ENCODE assay signal across 13 mouse cellular contexts in genomic region chr14:79488531-79488930, GRCm38 (mm10). TPM values are rescaled to one million over a fixed set of nuclear protein-coding genes. Genes with fewer than 3 reads are reported as not detected.
DNase-seq lines count a peak whose midpoint lies in the region; ATAC-seq lines count a peak whose summit lies in the region.
"Had no signal": no experiment of that assay in that cellular context is flagged by ENCODE, and none has a peak within 500 bp of the region (broad histone marks: within the 10 kb centered on the region; RNA-seq: fewer than 3 reads in every experiment).

No protein-coding gene starts in this region.

- 83% methylated on average over 9 of the region's 9 CpGs for WGBS in liver, embryonic 13.5 days (ENCODE audit: insufficient replicate concordance)
- WGBS in liver, embryonic 12.5 days (ENCODE audit: insufficient replicate concordance): 87% methylated on average over 9 of the region's 9 CpGs
- WGBS in kidney, embryonic 15.5 days: 59% methylated on average over 9 of the region's 9 CpGs

- no peak for ATAC-seq in liver, embryonic 13.5 days (ENCODE audit: low read depth)
- ATAC-seq in liver, embryonic 12.5 days: no peak
- no peak for ATAC-seq in kidney, embryonic 15.5 days (replicated peaks; ENCODE audit: low FRiP score)

- H3K9ac ChIP-seq in liver, embryonic 13.5 days: 0 out of 2 replicates have a peak overlapping the region, but pooled peaks have one; percentile 26
- H3K9ac ChIP-seq in liver, embryonic 12.5 days: no peak overlapping the region
- H3K9ac ChIP-seq in kidney, embryonic 15.5 days: no peak overlapping the region
- H3K9ac ChIP-seq: heart, embryonic 15.5 days had no signal

- no peaks in the 10 kb centered on the region for H3K9me3 ChIP-seq in liver, embryonic 13.5 days (replicated peaks)
- H3K9me3 ChIP-seq in liver, embryonic 12.5 days (replicated peaks): no peaks in the 10 kb centered on the region
- no peaks in the 10 kb centered on the region for H3K9me3 ChIP-seq in kidney, embryonic 15.5 days (replicated peaks)
- H3K9me3 ChIP-seq: forebrain, embryonic 10.5 days; heart, embryonic 15.5 days; limb, embryonic 10.5 days had no signal

- H3K27me3 ChIP-seq in liver, embryonic 13.5 days: no peaks in the 10 kb centered on the region
- no peaks in the 10 kb centered on the region for H3K27me3 ChIP-seq in liver, embryonic 12.5 days (replicated peaks)
- no peaks in the 10 kb centered on the region for H3K27me3 ChIP-seq in kidney, embryonic 15.5 days
- H3K27me3 ChIP-seq: heart, embryonic 15.5 days had no signal

- DNase-seq in cerebellum, adult 11-12 months: peak; percentile 26
- DNase-seq in cerebellum, postnatal 36 days: no peak
- DNase-seq in liver, embryonic 13.5 days: no peak
- peak; percentile 18 for DNase-seq in retina, postnatal 1 day
- no peak for DNase-seq in spleen, adult 18-20 months
- no peak for DNase-seq in urinary bladder, postnatal 25 days (ENCODE audit: low spot score)
- DNase-seq: thymus, postnatal 4 days had no signal

- peaks cover 57% of the 10 kb centered on the region for H3K4me1 ChIP-seq in liver, embryonic 13.5 days (replicated peaks)
- H3K4me1 ChIP-seq in liver, embryonic 12.5 days: peaks cover 59% of the 10 kb centered on the region
- peaks cover 46% of the 10 kb centered on the region for H3K4me1 ChIP-seq in kidney, embryonic 15.5 days

- H3K36me3 ChIP-seq in liver, embryonic 13.5 days: peaks cover 20% of the 10 kb centered on the region
- peaks cover 16% of the 10 kb centered on the region for H3K36me3 ChIP-seq in liver, embryonic 12.5 days
- H3K36me3 ChIP-seq in kidney, embryonic 15.5 days: 0 out of 2 replicates have a peak, but pooled peaks cover 4% of the 10 kb centered on the region
- H3K36me3 ChIP-seq: limb, embryonic 10.5 days had no signal

- H3K27ac ChIP-seq in liver, embryonic 13.5 days: no peak overlapping the region
- H3K27ac ChIP-seq in liver, embryonic 12.5 days: no peak overlapping the region
- 0 out of 2 replicates have a peak overlapping the region, but pooled peaks have one; percentile 10 for H3K27ac ChIP-seq in kidney, embryonic 15.5 days
- H3K27ac ChIP-seq: forebrain, embryonic 10.5 days; heart, embryonic 15.5 days; limb, embryonic 10.5 days; macrophage had no signal

- no peak overlapping the region for H3K4me2 ChIP-seq in liver, embryonic 13.5 days
- no peak overlapping the region for H3K4me2 ChIP-seq in liver, embryonic 12.5 days
- H3K4me2 ChIP-seq in kidney, embryonic 15.5 days: no peak overlapping the region

- no peak overlapping the region for H3K4me3 ChIP-seq in liver, embryonic 13.5 days (replicated peaks)
- no peak overlapping the region for H3K4me3 ChIP-seq in liver, embryonic 12.5 days
- H3K4me3 ChIP-seq in kidney, embryonic 15.5 days (replicated peaks): no peak overlapping the region
- H3K4me3 ChIP-seq: forebrain, embryonic 10.5 days; heart, embryonic 15.5 days; limb, embryonic 10.5 days had no signal

RNA-seq across cellular contexts. Expression of gene Wbp4, which starts 7.2 kb away (rescaled TPM):
- 17.6 and 20.6 TPM in 2 replicates for polyA plus RNA-seq in liver, embryonic 13.5 days (2015; fragmentation: Nextera tagmentation; extraction: Ambion mirVana)
- 22.4 and 23.5 TPM in 2 replicates for polyA plus RNA-seq in liver, embryonic 12.5 days (2016; fragmentation: Nextera tagmentation; extraction: Ambion mirVana)
- 40.8 and 41.2 TPM in 2 replicates for polyA plus RNA-seq in kidney, embryonic 15.5 days (2015; fragmentation: Nextera tagmentation; extraction: Ambion mirVana)

RNA-seq across cellular contexts. Expression of gene Elf1, which starts 7.5 kb away (rescaled TPM):
- polyA plus RNA-seq in liver, embryonic 13.5 days (2015; fragmentation: Nextera tagmentation; extraction: Ambion mirVana): 11.9 and 13.8 TPM in 2 replicates
- polyA plus RNA-seq in liver, embryonic 12.5 days (2016; fragmentation: Nextera tagmentation; extraction: Ambion mirVana): 18.9 and 21.2 TPM in 2 replicates
- polyA plus RNA-seq in kidney, embryonic 15.5 days (2015; fragmentation: Nextera tagmentation; extraction: Ambion mirVana): 13.7 and 14.7 TPM in 2 replicates

RNA-seq across cellular contexts. Expression of gene Kbtbd6, which starts 36.9 kb away (rescaled TPM):
- 2.6 and 3.0 TPM in 2 replicates for polyA plus RNA-seq in liver, embryonic 13.5 days (2015; fragmentation: Nextera tagmentation; extraction: Ambion mirVana)
- 3.9 TPM in 2 replicates for polyA plus RNA-seq in liver, embryonic 12.5 days (2016; fragmentation: Nextera tagmentation; extraction: Ambion mirVana)
- 3.5 and 3.7 TPM in 2 replicates for polyA plus RNA-seq in kidney, embryonic 15.5 days (2015; fragmentation: Nextera tagmentation; extraction: Ambion mirVana)

Comparison
In these comparisons a context has a peak if more than half of its experiments do, and no peak if none do; other contexts are left out.
1. DNase-seq: peak in cerebellum, adult 11-12 months (single experiment) and retina, postnatal 1 day (single experiment); none in cerebellum, postnatal 36 days (0 of 2), liver, embryonic 13.5 days (single experiment), spleen, adult 18-20 months (0 of 2) and urinary bladder, postnatal 25 days (single experiment).